Mouse (Mus musculus) megakaryocyte, embryonic 14.5 days (primary cell): ENCODE data around the gene Tbl2. TPM values are rescaled to one million over a fixed set of nuclear protein-coding genes. Genes with fewer than 3 reads are reported as not detected.

Source experiments
- H3K27me3 ChIP-seq: replicated peaks from 2 replicates; pipeline ENCODE3; 2012; ENCODE audit warnings: inconsistent platforms
- H3K36me3 ChIP-seq: replicated peaks from 2 replicates; pipeline ENCODE3; 2012; ENCODE audit warnings: low read length, inconsistent platforms, mixed read lengths
- H3K4me1 ChIP-seq: 2 replicates; pipeline ENCODE4 v1.6.1; 2012; ENCODE audit warnings: inconsistent platforms
- H3K4me3 ChIP-seq: replicated peaks from 2 replicates; pipeline ENCODE3; 2012; ENCODE audit warnings: moderate library complexity, mild to moderate bottlenecking, inconsistent platforms
- H3K9me3 ChIP-seq: 2 replicates; pipeline ENCODE4 v1.6.1; 2012; ENCODE audit warnings: inconsistent platforms
- FLI1 ChIP-seq: IDR thresholded peaks from 2 replicates; pipeline ENCODE4 v1.6.1; 2012; ENCODE audit warnings: low read length, inconsistent platforms, mixed read lengths
- GATA1 ChIP-seq: IDR thresholded peaks from 3 replicates; pipeline ENCODE4 v1.6.1; 2012; ENCODE audit warnings: mixed read lengths, low read length, inconsistent platforms, borderline replicate concordance
- polyA plus RNA-seq: library from polyadenylated mRNA; stranded (reverse); fragments of >175 nt; gene quantifications from 2 replicates; pipeline ENCODE4 v1.2.3, GENCODE M21; 2012; ENCODE audit warnings: low replicate concordance; ENCODE audit not compliant: insufficient read depth

Tbl2 gene
- polyA plus RNA-seq, 1 experiment = 6.6 TPM

DNA sequence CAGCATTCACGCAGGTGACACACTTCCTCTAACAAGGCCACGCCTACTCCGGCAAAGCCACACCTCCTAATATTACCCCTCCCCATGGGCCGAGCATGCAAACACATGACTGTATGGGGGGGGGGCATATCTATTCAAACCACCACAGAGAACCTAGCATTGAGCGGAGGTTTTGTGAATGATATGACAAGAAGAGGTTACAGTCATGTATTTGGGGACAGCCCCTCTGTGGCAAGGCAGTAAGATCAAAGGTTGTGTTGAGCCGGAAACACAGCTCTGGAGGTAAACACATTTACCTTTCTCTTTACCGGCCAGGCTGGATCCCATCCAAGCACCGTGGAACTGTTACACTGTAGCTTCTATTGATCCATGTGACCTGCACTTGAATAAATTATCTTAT lies 34.2 kb upstream of the Tbl2 start:
- TF ChIP-seq GATA1 (no peak), FLI1 (no peak)
- Histone ChIP-seq H3K27me3 (peaks cover 51% of the 10 kb centered on the region), H3K36me3 (no peaks in the 10 kb centered on the region), H3K4me3 (no peak overlapping the region), H3K9me3 (peaks cover 3% of the 10 kb centered on the region; the same call in 1 of the 2 replicates), H3K4me1 (peaks cover 11% of the 10 kb centered on the region)

DNA sequence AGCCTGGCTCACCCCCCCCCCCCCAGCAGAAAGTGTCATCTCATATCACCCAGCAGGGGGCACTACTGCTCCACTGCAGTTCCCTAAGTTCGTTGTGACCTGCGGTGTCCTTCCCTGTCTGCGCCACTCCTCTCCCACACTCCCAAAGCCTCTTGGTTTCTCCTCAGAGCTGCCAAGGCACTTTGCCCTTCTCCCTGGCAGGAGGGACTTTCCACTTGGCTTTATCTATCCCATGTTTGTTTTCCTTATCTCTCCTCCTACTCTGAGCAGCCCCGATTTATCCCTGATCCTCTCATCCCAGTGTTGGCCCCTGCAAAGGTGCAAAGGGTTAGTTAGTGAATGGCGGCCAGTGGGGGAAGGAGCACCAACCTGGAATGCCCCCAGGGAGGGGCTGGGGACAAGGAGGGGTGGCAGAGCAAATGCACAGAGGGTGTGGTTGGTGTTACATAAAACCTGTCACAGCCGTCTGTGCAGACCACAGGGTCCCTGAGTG lies 30.8 kb upstream of the Tbl2 start:
- TF ChIP-seq FLI1 (no peak), GATA1 (no peak)
- Histone ChIP-seq H3K4me3 (peak overlapping the region; percentile 55), H3K9me3 (no peaks in the 10 kb centered on the region), H3K4me1 (peaks cover 31% of the 10 kb centered on the region), H3K36me3 (no peaks in the 10 kb centered on the region), H3K27me3 (peaks cover 49% of the 10 kb centered on the region)

DNA sequence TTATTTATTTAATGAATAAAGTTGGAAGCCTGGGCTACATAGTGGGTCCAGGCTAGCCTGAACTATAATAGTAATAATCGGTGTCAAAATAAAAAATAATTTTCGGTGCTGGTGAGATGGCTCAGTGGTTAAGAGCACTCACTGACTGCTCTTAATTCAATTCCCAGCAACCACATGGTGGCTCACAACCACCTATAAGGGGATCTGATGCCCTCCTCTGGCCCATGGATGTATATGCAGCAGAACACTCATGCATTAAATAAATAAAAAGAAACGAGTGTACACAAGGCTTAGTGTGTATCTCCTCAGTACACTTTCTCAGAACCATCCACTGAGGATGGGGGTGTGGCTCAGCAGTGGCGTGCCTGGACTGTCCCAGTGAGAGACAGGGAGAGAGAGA lies 28.7 kb upstream of the Tbl2 start:
- H3K27me3 ChIP-seq = peaks cover 53% of the 10 kb centered on the region
- no peaks in the 10 kb centered on the region for H3K36me3 ChIP-seq
- TF ChIP-seq GATA1 = no peak

GRCm38 (mm10) chr5:135126121-135126520 lies 23.3 kb upstream of the Tbl2 start:
- no peaks in the 10 kb centered on the region for H3K36me3 ChIP-seq
- H3K4me1 ChIP-seq = peaks cover 18% of the 10 kb centered on the region
- H3K4me3 ChIP-seq = no peak overlapping the region
- peaks cover 11% of the 10 kb centered on the region for H3K9me3 ChIP-seq
- peaks cover 84% of the 10 kb centered on the region for H3K27me3 ChIP-seq
- no peak for TF ChIP-seq GATA1
- TF ChIP-seq FLI1 = no peak

More for the DNA sequence above, 28.7 kb upstream of the Tbl2 start:
- H3K9me3 ChIP-seq = no peaks in the 10 kb centered on the region
- no peak overlapping the region for H3K4me3 ChIP-seq
- peaks cover 35% of the 10 kb centered on the region for H3K4me1 ChIP-seq

GRCm38 (mm10) chr5:135127669-135128068 lies 21.8 kb upstream of the Tbl2 start:
- no peak for TF ChIP-seq FLI1
- TF ChIP-seq GATA1 = no peak
- Histone ChIP-seq H3K4me3 (no peak overlapping the region), H3K27me3 (peaks cover 85% of the 10 kb centered on the region)

DNA sequence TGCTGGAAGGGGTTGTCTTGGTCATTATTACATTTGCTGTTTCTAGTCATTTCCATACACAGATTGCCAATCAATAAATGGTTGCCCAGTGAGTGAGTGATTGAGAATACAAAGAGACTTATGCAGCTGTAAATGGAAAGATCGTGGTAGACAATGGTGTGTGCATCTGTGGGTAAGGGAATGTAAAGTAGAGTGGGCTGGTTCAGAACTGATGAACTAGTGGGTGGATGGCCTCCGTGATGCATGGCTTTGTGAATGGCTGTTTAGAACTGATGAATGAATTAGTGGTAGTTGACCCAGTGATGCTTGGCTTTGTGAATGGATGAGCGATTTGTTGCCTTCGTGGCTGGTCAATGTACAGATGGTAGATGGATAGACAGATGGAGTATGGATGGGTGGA lies 19.7 kb upstream of the Tbl2 start:
- H3K36me3 ChIP-seq = no peaks in the 10 kb centered on the region
- H3K4me1 ChIP-seq = peaks cover 19% of the 10 kb centered on the region
- H3K9me3 ChIP-seq = peaks cover 11% of the 10 kb centered on the region
- H3K4me3 ChIP-seq = no peak overlapping the region
- H3K27me3 ChIP-seq = peaks cover 90% of the 10 kb centered on the region
- TF ChIP-seq GATA1 (no peak), FLI1 (no peak)

More at GRCm38 (mm10) chr5:135127669-135128068, 21.8 kb upstream of the Tbl2 start:
- peaks cover 11% of the 10 kb centered on the region for H3K9me3 ChIP-seq
- no peaks in the 10 kb centered on the region for H3K36me3 ChIP-seq
- peaks cover 4% of the 10 kb centered on the region; the same call in 1 of the 2 replicates for H3K4me1 ChIP-seq

- H3K9me3 ChIP-seq = peaks cover 35% of the 10 kb centered on the region
- peaks cover 56% of the 10 kb centered on the region for H3K27me3 ChIP-seq
- TF ChIP-seq GATA1 = no peak
- H3K4me3 ChIP-seq = peak overlapping the region; percentile 93
- H3K36me3 ChIP-seq = no peaks in the 10 kb centered on the region
- H3K4me1 ChIP-seq = peaks cover 23% of the 10 kb centered on the region
Measured at GRCm38 (mm10) chr5:135133736-135134405, 15.6 kb upstream of the Tbl2 start.

DNA sequence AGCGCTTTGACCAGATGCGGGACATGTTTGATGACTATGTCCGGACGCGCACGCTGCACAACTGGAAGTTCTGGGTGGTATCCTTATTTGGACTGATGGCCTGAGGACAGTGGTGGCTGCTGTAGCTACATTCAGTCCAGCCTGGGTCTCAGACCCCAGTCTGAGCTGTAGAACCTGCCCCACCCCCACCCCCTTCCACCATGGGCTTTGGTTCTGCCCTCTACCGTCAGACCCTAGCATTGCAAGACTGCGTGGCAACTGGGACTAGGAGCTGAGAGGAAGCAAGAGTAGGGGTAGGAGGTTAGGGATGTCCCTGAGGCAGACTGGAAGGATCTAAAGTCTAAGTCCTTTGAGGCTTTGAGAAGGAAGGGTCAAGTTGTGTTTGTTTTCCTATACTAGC lies 14.9 kb upstream of the Tbl2 start:
- Histone ChIP-seq H3K4me3 (peak overlapping the region; percentile 93), H3K36me3 (no peaks in the 10 kb centered on the region), H3K4me1 (peaks cover 28% of the 10 kb centered on the region), H3K9me3 (peaks cover 36% of the 10 kb centered on the region), H3K27me3 (peaks cover 49% of the 10 kb centered on the region)
- TF ChIP-seq GATA1 (no peak), FLI1 (no peak)

DNA sequence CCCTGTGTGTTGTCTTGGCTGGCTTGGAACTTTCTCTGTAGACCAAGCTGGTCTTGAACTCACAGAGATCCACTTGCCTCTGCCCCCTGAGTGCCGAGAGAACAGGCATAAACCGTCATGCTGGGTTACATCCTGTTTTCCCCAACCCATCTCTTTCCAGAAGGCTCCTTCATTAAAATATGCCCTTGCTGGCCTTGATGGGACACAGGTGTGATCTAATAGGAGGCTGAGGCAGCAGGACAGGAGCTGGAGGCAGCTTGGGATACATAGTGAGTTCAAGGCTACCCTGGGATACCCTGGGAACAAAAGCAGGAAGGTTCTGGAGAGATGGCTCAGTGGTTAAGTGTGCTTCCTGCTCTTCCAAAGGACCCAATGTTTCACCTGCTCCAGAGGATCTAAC lies 9.6 kb upstream of the Tbl2 start:
- peaks cover 21% of the 10 kb centered on the region for H3K27me3 ChIP-seq
- TF ChIP-seq FLI1 (no peak), GATA1 (no peak)

GRCm38 (mm10) chr5:135144469-135144868 lies 5.0 kb upstream of the Tbl2 start:
- Histone ChIP-seq H3K9me3 (peaks cover 16% of the 10 kb centered on the region), H3K4me3 (no peak overlapping the region), H3K36me3 (no peaks in the 10 kb centered on the region), H3K27me3 (peaks cover 20% of the 10 kb centered on the region), H3K4me1 (peaks cover 38% of the 10 kb centered on the region)
- TF ChIP-seq FLI1 = no peak
- no peak for TF ChIP-seq GATA1

More for the DNA sequence above, 9.6 kb upstream of the Tbl2 start:
- H3K4me1 ChIP-seq = peaks cover 26% of the 10 kb centered on the region
- no peak overlapping the region for H3K4me3 ChIP-seq
- no peaks in the 10 kb centered on the region for H3K36me3 ChIP-seq
- peaks cover 46% of the 10 kb centered on the region for H3K9me3 ChIP-seq

GRCm38 (mm10) chr5:135145532-135145931 lies 3.9 kb upstream of the Tbl2 start:
- TF ChIP-seq FLI1 (no peak), GATA1 (no peak)
- H3K4me1 ChIP-seq = peaks cover 37% of the 10 kb centered on the region
- peaks cover 20% of the 10 kb centered on the region for H3K27me3 ChIP-seq
- no peaks in the 10 kb centered on the region for H3K36me3 ChIP-seq
- peaks cover 8% of the 10 kb centered on the region for H3K9me3 ChIP-seq
- H3K4me3 ChIP-seq = peak overlapping the region; percentile 70
